Mouse (Mus musculus): ENCODE measurements around the gene Alkbh3. TPM values are rescaled to one million over a fixed set of nuclear protein-coding genes. Genes with fewer than 3 reads are reported as not detected.

Alkbh3 gene
- polyA plus RNA-seq, 1 experiment from 2014 or later = 68.0 TPM

- Histone ChIP-seq H3K9me3 (replicated peaks; ENCODE audit: control insufficient read depth, low read length) (0 out of 2 replicates have a peak, but pooled peaks cover 2% of the 10 kb centered on the region), H3K27ac (ENCODE audit: low read length) (no peak overlapping the region), H3K4me1 (ENCODE audit: control insufficient read depth, insufficient read depth, low read length) (peaks cover under 1% of the 10 kb centered on the region; the same call in 1 of the 2 replicates), H3K9ac (ENCODE audit: low read length) (no peak overlapping the region), H3K27me3 (ENCODE audit: control insufficient read depth, insufficient read depth, low read length) (no peaks in the 10 kb centered on the region; the same call in 1 of the 2 replicates), H3K4me2 (ENCODE audit: low read depth, low read length) (no peak overlapping the region), H3K4me3 (replicated peaks; ENCODE audit: low read length) (no peak overlapping the region), H3K36me3 (ENCODE audit: control insufficient read depth, insufficient read depth, low read length) (no peaks in the 10 kb centered on the region)
- 65% methylated on average over 5 of the region's 5 CpGs for WGBS
- no peak for ATAC-seq (ENCODE audit: insufficient read depth, low FRiP score)
Observed at GRCm38 (mm10) chr2:93946976-93947375, 63.6 kb downstream of the Alkbh3 start.

GRCm38 (mm10) chr2:93944855-93945254, 65.8 kb downstream of the Alkbh3 start:
- H3K4me3 ChIP-seq (replicated peaks; ENCODE audit: low read length) = no peak overlapping the region
- H3K9ac ChIP-seq (ENCODE audit: low read length) = no peak overlapping the region
- 84% methylated on average over 4 of the region's 4 CpGs for WGBS
- H3K9me3 ChIP-seq (replicated peaks; ENCODE audit: control insufficient read depth, low read length) = 0 out of 2 replicates have a peak, but pooled peaks cover 2% of the 10 kb centered on the region
- H3K27ac ChIP-seq (ENCODE audit: low read length) = no peak overlapping the region
- peaks cover 11% of the 10 kb centered on the region for H3K4me1 ChIP-seq (ENCODE audit: control insufficient read depth, insufficient read depth, low read length)
- no peak for ATAC-seq (ENCODE audit: insufficient read depth, low FRiP score)
- no peaks in the 10 kb centered on the region for H3K36me3 ChIP-seq (ENCODE audit: control insufficient read depth, insufficient read depth, low read length)
- H3K4me2 ChIP-seq (ENCODE audit: low read depth, low read length) = no peak overlapping the region
- H3K27me3 ChIP-seq (ENCODE audit: control insufficient read depth, insufficient read depth, low read length) = no peaks in the 10 kb centered on the region

GRCm38 (mm10) chr2:93944099-93944498, 66.5 kb downstream of the Alkbh3 start:
- Histone ChIP-seq H3K4me2 (ENCODE audit: low read depth, low read length) (no peak overlapping the region), H3K27me3 (ENCODE audit: control insufficient read depth, insufficient read depth, low read length) (no peaks in the 10 kb centered on the region), H3K9me3 (replicated peaks; ENCODE audit: control insufficient read depth, low read length) (0 out of 2 replicates have a peak, but pooled peaks cover 2% of the 10 kb centered on the region), H3K36me3 (ENCODE audit: control insufficient read depth, insufficient read depth, low read length) (no peaks in the 10 kb centered on the region), H3K4me1 (ENCODE audit: control insufficient read depth, insufficient read depth, low read length) (peaks cover 11% of the 10 kb centered on the region), H3K4me3 (replicated peaks; ENCODE audit: low read length) (no peak overlapping the region), H3K27ac (ENCODE audit: low read length) (no peak overlapping the region), H3K9ac (ENCODE audit: low read length) (no peak overlapping the region)
- WGBS = 85% methylated on average over 2 of the region's 2 CpGs
- no peak for ATAC-seq (ENCODE audit: insufficient read depth, low FRiP score)

- Histone ChIP-seq H3K27me3 (ENCODE audit: control insufficient read depth, insufficient read depth, low read length) (no peaks in the 10 kb centered on the region), H3K4me1 (ENCODE audit: control insufficient read depth, insufficient read depth, low read length) (peaks cover 11% of the 10 kb centered on the region), H3K4me2 (ENCODE audit: low read depth, low read length) (no peak overlapping the region), H3K27ac (ENCODE audit: low read length) (peak overlapping the region; percentile 58; the same call in 1 of the 2 replicates), H3K4me3 (replicated peaks; ENCODE audit: low read length) (no peak overlapping the region), H3K9ac (ENCODE audit: low read length) (no peak overlapping the region), H3K36me3 (ENCODE audit: control insufficient read depth, insufficient read depth, low read length) (no peaks in the 10 kb centered on the region), H3K9me3 (replicated peaks; ENCODE audit: control insufficient read depth, low read length) (no peaks in the 10 kb centered on the region)
- ATAC-seq (ENCODE audit: insufficient read depth, low FRiP score) = no peak
- 55% methylated on average over 11 of the region's 11 CpGs for WGBS
Observed at GRCm38 (mm10) chr2:93941670-93942069, 68.9 kb downstream of the Alkbh3 start.

GRCm38 (mm10) chr2:93938534-93938933, 72.1 kb downstream of the Alkbh3 start:
- H3K36me3 ChIP-seq (ENCODE audit: control insufficient read depth, insufficient read depth, low read length) = no peaks in the 10 kb centered on the region
- H3K27me3 ChIP-seq (ENCODE audit: control insufficient read depth, insufficient read depth, low read length) = no peaks in the 10 kb centered on the region
- no peak for ATAC-seq (ENCODE audit: insufficient read depth, low FRiP score)
- H3K4me1 ChIP-seq (ENCODE audit: control insufficient read depth, insufficient read depth, low read length) = peaks cover 11% of the 10 kb centered on the region
- H3K4me2 ChIP-seq (ENCODE audit: low read depth, low read length) = no peak overlapping the region
- 51% methylated on average over 9 of the region's 9 CpGs for WGBS
- no peak overlapping the region for H3K9ac ChIP-seq (ENCODE audit: low read length)
- no peaks in the 10 kb centered on the region for H3K9me3 ChIP-seq (replicated peaks; ENCODE audit: control insufficient read depth, low read length)
- H3K4me3 ChIP-seq (replicated peaks; ENCODE audit: low read length) = no peak overlapping the region
- H3K27ac ChIP-seq (ENCODE audit: low read length) = no peak overlapping the region

Other genes starting within 250 kb of the Alkbh3 start
- 93.6 and 95.7 TPM in 2 replicates for gene Ext2, start 188.2 kb downstream of the Alkbh3 start, polyA plus RNA-seq (2015; fragmentation: Nextera tagmentation; extraction: Ambion mirVana)
- 6.6 and 7.2 TPM in 2 replicates for gene Accs, start 160.9 kb downstream of the Alkbh3 start, polyA plus RNA-seq (2015; fragmentation: Nextera tagmentation; extraction: Ambion mirVana)
- gene Accsl, start 141.7 kb downstream of the Alkbh3 start, polyA plus RNA-seq (2015; fragmentation: Nextera tagmentation; extraction: Ambion mirVana) = 0.15 TPM in 1 of 2 replicates, not detected in the other
- 11.1 and 12.6 TPM in 2 replicates for gene Gm13889, start 53.6 kb downstream of the Alkbh3 start, polyA plus RNA-seq (2015; fragmentation: Nextera tagmentation; extraction: Ambion mirVana)
- not detected in 2 replicates for gene Gm27027, start 14.5 kb downstream of the Alkbh3 start, polyA plus RNA-seq (2015; fragmentation: Nextera tagmentation; extraction: Ambion mirVana)
- gene Hsd17b12, start 147.2 kb upstream of the Alkbh3 start, polyA plus RNA-seq (2015; fragmentation: Nextera tagmentation; extraction: Ambion mirVana) = 139 and 158 TPM in 2 replicates

All from stomach, embryonic 16.5 days (tissue).